Mouse (Mus musculus): ENCODE measurements around the gene Ngf.

The Ngf gene

DNA sequence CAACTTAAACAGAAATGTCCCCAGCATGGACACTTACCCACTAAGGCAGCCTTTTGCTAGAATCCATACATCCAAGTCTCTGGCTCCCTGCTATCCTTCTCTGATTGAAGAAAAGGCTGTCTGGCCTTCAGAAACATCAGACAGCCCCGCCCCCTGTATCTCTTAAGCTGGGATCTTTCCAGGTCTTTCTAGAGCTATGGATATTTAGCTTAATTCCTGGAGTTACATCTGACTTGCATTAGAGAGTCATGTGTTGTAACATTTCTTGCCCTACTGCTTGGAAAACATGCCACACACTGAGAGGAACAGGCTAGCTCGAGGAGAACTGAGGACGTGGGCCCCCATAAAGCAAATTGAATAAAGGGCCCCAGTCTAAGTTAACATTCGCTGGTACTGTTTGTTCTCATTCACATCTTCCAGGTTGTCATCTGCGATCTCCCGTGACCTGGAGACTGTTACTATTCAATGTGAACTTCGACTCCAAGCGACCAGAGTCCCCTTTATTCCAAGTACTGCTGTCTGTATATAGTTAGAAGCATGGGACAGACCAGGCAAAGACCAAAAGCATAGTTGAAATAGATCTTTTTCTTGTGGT is 38.0 kb downstream of the Ngf start:
- no peak for DNase-seq (ENCODE audit: low spot score)

DNA sequence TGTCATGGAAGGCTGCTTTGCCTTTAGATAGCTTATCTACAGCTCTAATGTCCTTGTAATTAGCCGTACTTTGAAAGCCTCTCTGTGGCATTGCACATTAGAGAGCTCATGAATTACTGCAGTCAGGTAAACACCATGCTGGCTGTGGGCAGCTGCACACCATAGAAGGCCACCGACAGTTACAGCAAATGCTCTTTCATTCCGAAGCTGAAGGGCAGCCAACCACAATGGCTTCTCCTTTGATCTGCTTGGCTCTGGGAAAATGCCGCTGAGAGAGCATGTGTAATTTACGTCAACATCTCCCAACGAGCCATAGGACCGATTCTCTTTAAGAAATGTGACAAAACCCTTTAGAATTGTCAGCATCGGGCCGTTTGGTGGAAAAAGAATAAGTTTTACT is 38.7 kb downstream of the Ngf start:
- DNase-seq (ENCODE audit: low spot score): no peak

DNA sequence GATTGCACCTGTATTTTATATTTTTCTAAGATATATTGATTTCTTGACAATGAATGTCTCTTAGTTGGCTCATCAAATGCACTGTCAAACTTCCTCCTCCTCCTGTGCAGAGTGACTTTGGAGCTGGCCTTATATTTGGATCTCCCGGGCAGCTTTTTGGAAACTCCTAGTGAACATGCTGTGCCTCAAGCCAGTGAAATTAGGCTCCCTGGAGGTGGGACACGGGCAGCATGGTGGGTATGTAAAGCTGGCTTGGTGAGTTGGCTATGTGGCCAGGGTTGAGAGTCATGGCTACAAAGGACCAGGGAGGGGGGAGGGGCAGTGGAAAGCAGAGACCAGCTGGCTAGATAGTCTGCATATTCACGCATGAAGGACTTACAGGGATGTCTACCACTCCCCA is 39.9 kb downstream of the Ngf start:
- no peak for DNase-seq (ENCODE audit: low spot score)

DNA sequence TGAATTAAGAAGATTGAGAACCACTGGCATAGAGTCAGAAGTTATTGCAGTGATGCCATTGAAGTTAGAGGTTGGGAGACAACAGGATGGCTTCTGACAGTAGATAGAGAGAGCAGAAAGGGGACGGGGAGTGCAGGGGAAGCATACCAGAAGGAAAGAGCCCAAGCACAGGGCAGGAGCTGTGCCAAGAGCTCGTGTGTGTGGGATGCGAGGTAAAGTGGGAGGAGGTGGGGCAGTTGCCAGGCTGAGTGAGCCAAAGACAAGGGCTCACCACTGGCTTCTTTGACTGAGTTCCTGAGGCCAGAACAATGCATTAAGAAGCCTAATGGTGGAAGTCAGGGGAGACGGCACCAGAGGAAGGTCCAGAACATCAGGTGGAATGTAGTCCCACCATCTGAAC is 47.2 kb downstream of the Ngf start:
- no peak for DNase-seq (ENCODE audit: low spot score)

DNA sequence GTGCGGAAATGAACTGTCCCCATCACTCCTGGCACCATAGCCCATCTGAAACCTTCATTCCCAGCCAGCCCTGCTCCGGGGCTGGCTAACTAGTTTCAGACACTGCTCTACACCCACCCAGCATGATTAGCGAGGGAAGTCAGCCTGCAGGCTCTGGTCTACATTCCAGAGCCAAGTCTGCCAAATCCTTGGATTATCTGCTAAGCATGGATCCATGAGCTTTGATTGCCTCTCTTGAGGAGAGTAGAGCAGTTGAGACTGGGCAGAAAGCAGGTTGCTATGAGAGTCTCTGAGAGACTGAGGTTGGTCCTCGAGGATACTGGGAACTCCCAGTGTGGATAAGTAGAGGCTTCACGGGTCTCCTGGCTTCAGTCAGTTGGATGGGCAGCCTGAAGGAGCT is 51.3 kb downstream of the Ngf start:
- peak; percentile 10 for DNase-seq (ENCODE audit: low spot score)

DNA sequence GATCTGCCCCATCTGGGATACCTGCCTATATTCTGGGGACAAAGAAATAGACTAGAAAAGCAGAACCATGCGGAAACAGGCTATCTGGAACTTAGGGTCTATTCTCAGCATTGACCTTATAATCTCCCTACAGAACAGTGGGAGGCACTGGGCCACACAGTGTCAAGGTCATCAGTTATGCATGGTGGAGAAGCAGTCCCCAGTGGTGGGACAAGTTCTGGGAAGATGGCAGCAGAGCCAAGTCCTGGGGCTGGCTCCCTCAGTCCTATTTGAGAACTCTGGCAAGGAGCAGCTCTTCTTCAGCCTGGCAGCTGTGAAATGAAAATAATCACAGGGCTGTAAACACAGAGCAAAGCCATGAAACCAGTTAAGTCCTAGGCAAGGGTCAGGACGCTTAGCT is 54.0 kb downstream of the Ngf start:
- DNase-seq (ENCODE audit: low spot score): no peak

DNA sequence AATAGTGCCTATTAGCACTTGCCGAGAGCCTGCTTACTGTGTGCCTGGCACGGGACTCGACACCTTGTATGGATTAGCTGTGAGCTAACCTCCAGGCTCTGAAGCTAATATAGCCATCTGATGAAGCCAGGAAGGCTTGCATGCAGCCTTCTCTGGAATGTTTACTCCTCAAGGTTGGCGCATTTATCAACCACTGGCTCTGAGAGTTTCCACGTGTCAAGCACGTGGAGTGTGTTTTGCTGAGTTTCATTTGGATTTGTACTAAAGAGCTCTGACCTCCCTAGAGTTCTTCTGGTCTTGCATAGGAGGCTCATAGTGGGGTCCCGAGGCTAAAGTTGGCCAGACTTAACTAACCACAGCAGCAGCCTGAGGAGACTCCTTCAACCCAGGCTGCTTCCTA is 55.2 kb downstream of the Ngf start:
- no peak for DNase-seq (ENCODE audit: low spot score)

DNA sequence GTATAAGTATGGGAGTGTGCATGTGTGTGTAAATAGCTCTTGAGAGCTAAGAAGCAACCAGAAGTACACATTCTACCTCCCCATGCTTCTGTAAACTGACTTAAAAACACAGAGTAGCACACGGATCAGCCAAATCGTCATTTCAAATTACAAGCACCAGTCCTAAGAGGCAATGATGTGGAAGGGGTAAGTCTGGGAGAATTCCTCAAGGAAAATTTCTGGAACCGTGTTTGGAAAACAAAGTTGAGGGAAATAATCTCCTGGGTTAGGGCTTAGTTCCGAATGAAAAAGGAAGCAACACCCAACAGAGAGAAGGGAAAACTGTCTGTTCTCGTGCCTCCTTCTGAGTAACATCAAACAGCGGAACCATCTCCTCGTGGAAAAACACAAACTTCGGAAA is 56.1 kb downstream of the Ngf start:
- DNase-seq (ENCODE audit: low spot score): no peak

DNA sequence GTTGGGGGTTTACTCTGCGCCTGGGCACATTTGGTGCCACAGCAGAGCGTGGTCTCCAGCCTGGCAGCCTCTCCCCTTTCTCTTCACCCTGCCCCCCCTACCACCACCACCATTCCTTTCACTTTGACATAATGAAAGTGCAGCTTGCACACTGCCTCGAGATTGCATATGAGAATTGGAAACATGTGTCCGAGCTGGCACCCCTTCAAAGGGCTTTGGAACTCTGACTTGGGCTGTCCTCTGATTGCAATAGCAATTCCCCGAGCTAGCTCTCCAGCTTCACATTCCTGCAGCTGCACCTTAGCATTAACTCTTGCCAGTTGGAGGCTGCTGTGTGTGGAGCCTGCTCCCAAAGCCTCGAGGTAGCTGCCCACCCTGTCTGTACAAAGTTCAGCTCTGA is 56.8 kb downstream of the Ngf start:
- DNase-seq (ENCODE audit: low spot score): no peak

DNA sequence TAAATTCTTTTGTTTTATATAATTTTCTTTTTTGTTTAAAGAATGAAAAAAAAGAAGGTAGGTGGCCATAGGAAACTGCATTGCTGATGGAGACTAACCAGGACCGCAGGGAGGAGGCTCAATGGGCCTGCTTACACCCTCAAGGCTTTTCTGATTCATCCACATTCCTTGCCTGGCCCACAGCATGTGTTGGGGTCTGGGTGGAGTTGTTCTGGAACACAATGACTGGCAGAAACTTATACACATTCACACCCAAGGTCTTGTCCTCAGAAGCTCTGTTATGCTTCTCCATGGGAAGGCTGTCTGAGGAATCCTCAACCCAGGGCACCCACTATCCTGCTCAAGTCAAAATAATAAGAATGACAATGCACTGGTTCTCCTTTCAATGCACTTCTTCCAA is 65.0 kb downstream of the Ngf start:
- DNase-seq (ENCODE audit: low spot score): no peak

DNA sequence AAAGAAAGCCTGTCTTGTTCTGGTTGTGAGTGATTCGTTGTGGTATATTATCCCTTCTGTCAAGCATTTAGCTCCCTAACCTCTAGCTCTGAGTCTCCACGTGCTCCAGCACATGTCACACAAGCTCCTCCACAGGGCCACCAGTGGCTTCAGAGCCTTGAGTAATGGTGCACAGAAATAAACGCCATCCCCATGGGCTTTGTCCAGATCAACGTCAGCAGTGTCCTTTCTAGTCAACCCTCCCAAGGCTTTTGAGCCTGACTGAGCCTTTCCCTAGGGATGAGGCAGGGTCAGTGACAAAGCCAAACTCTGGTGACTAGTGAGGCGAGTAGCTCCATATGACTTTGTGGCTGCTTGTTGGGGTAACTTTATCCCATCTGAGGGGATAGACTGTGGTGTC is 73.9 kb downstream of the Ngf start:
- no peak for DNase-seq (ENCODE audit: low spot score)

DNA sequence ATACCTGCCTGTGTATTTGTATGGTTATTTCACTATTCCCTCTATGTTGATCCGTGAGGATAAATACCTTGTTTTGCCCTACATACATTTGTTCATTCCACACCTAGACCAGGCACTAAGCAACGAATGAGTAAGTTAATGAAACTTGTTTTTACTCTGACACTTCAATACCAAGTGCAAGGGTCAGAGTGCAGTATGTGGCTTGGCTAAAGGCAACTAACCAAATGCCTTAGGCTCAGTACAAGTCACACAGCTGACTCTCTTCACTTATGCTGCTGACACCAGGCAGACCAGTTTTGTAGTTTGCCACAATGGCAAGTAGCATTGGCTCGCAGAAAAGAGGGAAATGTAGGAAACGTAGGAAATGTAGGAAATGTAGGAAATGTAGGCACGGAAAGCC is 77.8 kb downstream of the Ngf start:
- no peak for DNase-seq (ENCODE audit: low spot score)

DNA sequence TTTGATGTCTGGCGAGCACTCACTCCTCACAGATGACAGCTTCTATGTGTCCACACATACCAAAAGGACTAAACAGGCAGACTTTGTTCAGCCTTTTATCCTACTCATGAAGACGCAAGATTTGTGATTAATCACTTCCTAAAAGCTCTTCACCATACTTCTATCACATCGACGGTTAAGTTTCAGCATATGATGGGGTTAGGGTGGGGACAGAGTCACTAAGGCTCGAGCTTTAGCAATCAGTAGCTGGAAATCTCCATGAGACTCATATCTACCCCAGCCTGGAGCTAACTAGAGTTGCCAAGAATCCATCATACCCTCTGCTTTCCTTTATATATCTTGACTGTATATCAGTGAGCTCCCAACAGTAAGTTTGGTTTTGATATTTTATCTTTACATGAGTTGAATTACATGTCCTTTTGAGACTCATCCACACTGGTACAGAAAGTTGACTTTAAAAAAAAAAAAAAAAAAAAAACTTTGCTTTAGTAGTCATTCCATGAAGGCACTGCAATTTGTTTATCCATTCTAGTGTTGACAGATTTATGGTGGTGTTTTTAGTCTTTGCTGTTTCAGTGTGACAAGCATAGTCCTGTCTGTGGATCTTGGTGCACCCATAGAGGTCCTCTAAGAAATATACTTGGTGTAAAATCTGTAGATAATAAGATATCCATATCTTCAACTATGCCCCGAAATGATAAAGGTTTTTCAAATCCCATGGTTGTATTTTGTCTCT is 84.4 kb downstream of the Ngf start:
- DNase-seq (ENCODE audit: low spot score): no peak

DNA sequence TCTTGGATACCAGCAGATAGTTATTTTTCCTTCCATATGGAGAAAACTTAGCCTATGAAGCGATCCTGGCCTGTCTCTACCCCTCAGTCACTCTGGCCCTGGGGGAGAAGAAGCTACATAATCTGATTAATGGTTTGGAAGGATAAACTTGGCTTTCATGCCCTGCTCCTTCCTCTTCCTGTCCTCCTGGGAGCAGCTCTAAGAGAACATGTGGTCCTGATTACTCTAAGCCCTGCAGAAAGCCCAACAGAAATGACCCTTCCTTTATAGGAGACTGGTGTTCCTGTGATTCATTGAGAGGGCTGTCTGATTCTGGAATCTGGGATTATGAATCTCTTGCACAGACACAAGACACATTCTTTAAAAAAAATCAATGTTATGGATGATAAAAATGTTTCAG is 86.4 kb downstream of the Ngf start:
- peak; percentile 4 for DNase-seq (ENCODE audit: low spot score)

DNA sequence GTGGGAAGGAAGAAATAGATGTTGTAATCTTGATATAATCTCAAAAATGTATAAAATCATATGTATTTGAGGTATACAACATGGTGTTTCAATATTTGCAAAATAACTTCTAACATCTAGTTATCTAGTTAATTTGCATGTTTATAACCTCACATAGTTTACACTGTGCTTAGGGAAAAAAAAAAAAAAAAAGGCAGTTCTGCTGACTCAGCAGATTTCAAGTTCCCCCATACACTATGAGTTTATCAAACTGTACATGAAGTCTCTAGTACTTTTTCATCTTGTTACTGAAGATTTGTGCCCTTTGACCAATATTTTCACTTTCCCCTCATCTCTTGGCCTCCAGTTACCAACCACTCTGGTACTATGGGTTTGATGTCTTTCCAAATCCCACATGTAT is 86.9 kb downstream of the Ngf start:
- no peak for DNase-seq (ENCODE audit: low spot score)

Measured in yolk sac, embryonic 10.5 days (tissue).